Mouse (Mus musculus): Measurements from ENCODE around the gene Zfp398. TPM values are rescaled to one million over a fixed set of nuclear protein-coding genes. Genes with fewer than 3 reads are reported as not detected.

Gene Zfp398
- polyA plus RNA-seq, 1 experiment from 2014 or later, result 18.6 TPM

GRCm38 (mm10) chr6:47819626-47820325 is 15.7 kb upstream of the Zfp398 start:
- Histone ChIP-seq H3K27ac (peak overlapping the region; percentile 32; the same call in 1 of the 2 replicates), H3K4me1 (replicated peaks; ENCODE audit: control insufficient read depth, insufficient read depth, low read length) (no peaks in the 10 kb centered on the region), H3K4me3 (replicated peaks; ENCODE audit: low read length) (no peak overlapping the region), H3K36me3 (replicated peaks; ENCODE audit: control insufficient read depth, insufficient read depth) (peaks cover 76% of the 10 kb centered on the region), H3K9ac (no peak overlapping the region), H3K4me2 (replicated peaks) (no peak overlapping the region), H3K9me3 (ENCODE audit: control insufficient read depth, low read length) (no peaks in the 10 kb centered on the region), H3K27me3 (ENCODE audit: control insufficient read depth, insufficient read depth, low read length) (no peaks in the 10 kb centered on the region)
- DNase-seq (ENCODE audit: low spot score) (no peak), ATAC-seq (ENCODE audit: low FRiP score) (no peak)
- WGBS, result 93% methylated on average over 23 of the region's 23 CpGs

- H3K36me3 ChIP-seq (replicated peaks; ENCODE audit: control insufficient read depth, insufficient read depth), result peaks cover 90% of the 10 kb centered on the region
- H3K4me2 ChIP-seq (replicated peaks), result no peak overlapping the region
- H3K4me1 ChIP-seq (replicated peaks; ENCODE audit: control insufficient read depth, insufficient read depth, low read length), result no peaks in the 10 kb centered on the region
- no peak for ATAC-seq (ENCODE audit: low FRiP score)
- H3K4me3 ChIP-seq (replicated peaks; ENCODE audit: low read length), result no peak overlapping the region
- no peaks in the 10 kb centered on the region for H3K9me3 ChIP-seq (ENCODE audit: control insufficient read depth, low read length)
- H3K27ac ChIP-seq, result no peak overlapping the region
- WGBS, result 94% methylated on average over 5 of the region's 5 CpGs
- H3K27me3 ChIP-seq (ENCODE audit: control insufficient read depth, insufficient read depth, low read length), result no peaks in the 10 kb centered on the region
- no peak for DNase-seq (ENCODE audit: low spot score)
- H3K9ac ChIP-seq, result no peak overlapping the region
These were observed 14.2 kb upstream of the Zfp398 start for GRCm38 (mm10) chr6:47821236-47821635.

GRCm38 (mm10) chr6:47821776-47822175 is 13.7 kb upstream of the Zfp398 start:
- H3K9me3 ChIP-seq (ENCODE audit: control insufficient read depth, low read length), result no peaks in the 10 kb centered on the region
- 95% methylated on average over 6 of the region's 6 CpGs for WGBS
- H3K27ac ChIP-seq, result no peak overlapping the region
- H3K4me3 ChIP-seq (replicated peaks; ENCODE audit: low read length), result no peak overlapping the region
- no peak overlapping the region for H3K9ac ChIP-seq
- ATAC-seq (ENCODE audit: low FRiP score) (no peak), DNase-seq (ENCODE audit: low spot score) (no peak)
- H3K36me3 ChIP-seq (replicated peaks; ENCODE audit: control insufficient read depth, insufficient read depth), result peaks cover 95% of the 10 kb centered on the region
- H3K27me3 ChIP-seq (ENCODE audit: control insufficient read depth, insufficient read depth, low read length), result no peaks in the 10 kb centered on the region
- H3K4me1 ChIP-seq (replicated peaks; ENCODE audit: control insufficient read depth, insufficient read depth, low read length), result no peaks in the 10 kb centered on the region
- H3K4me2 ChIP-seq (replicated peaks), result no peak overlapping the region

- no peak overlapping the region for H3K27ac ChIP-seq
- H3K4me1 ChIP-seq (replicated peaks; ENCODE audit: control insufficient read depth, insufficient read depth, low read length), result peaks cover 6% of the 10 kb centered on the region; the same call in 1 of the 2 replicates
- peaks cover 74% of the 10 kb centered on the region for H3K36me3 ChIP-seq (replicated peaks; ENCODE audit: control insufficient read depth, insufficient read depth)
- ATAC-seq (ENCODE audit: low FRiP score) (no peak), DNase-seq (ENCODE audit: low spot score) (no peak)
- H3K9me3 ChIP-seq (ENCODE audit: control insufficient read depth, low read length), result no peaks in the 10 kb centered on the region
- WGBS, result 73% methylated on average over 2 of the region's 2 CpGs
- H3K27me3 ChIP-seq (ENCODE audit: control insufficient read depth, insufficient read depth, low read length), result no peaks in the 10 kb centered on the region
- no peak overlapping the region for H3K4me3 ChIP-seq (replicated peaks; ENCODE audit: low read length)
- H3K4me2 ChIP-seq (replicated peaks), result no peak overlapping the region
- no peak overlapping the region for H3K9ac ChIP-seq
These were observed 11.2 kb upstream of the Zfp398 start for GRCm38 (mm10) chr6:47824241-47824640.

- Histone ChIP-seq H3K4me1 (replicated peaks; ENCODE audit: control insufficient read depth, insufficient read depth, low read length) (peaks cover 9% of the 10 kb centered on the region; the same call in 1 of the 2 replicates), H3K27me3 (ENCODE audit: control insufficient read depth, insufficient read depth, low read length) (no peaks in the 10 kb centered on the region), H3K36me3 (replicated peaks; ENCODE audit: control insufficient read depth, insufficient read depth) (peaks cover 43% of the 10 kb centered on the region), H3K27ac (no peak overlapping the region), H3K9ac (no peak overlapping the region), H3K4me3 (replicated peaks; ENCODE audit: low read length) (no peak overlapping the region), H3K9me3 (ENCODE audit: control insufficient read depth, low read length) (no peaks in the 10 kb centered on the region), H3K4me2 (replicated peaks) (no peak overlapping the region)
- DNase-seq (ENCODE audit: low spot score), result no peak
- ATAC-seq (ENCODE audit: low FRiP score), result no peak
- WGBS, result 91% methylated on average over 4 of the region's 4 CpGs
These were observed 8.0 kb upstream of the Zfp398 start for GRCm38 (mm10) chr6:47827462-47827861.

GRCm38 (mm10) chr6:47828950-47829349 is 6.5 kb upstream of the Zfp398 start:
- H3K36me3 ChIP-seq (replicated peaks; ENCODE audit: control insufficient read depth, insufficient read depth), result peaks cover 28% of the 10 kb centered on the region
- ATAC-seq (ENCODE audit: low FRiP score), result no peak
- H3K4me2 ChIP-seq (replicated peaks), result peak overlapping the region; percentile 60
- H3K9ac ChIP-seq, result peak overlapping the region; percentile 84
- H3K4me3 ChIP-seq (replicated peaks; ENCODE audit: low read length), result peak overlapping the region; percentile 77
- no peaks in the 10 kb centered on the region for H3K9me3 ChIP-seq (ENCODE audit: control insufficient read depth, low read length)
- 24% methylated on average over 1 of the region's 1 CpGs for WGBS
- H3K4me1 ChIP-seq (replicated peaks; ENCODE audit: control insufficient read depth, insufficient read depth, low read length), result peaks cover 9% of the 10 kb centered on the region; the same call in 1 of the 2 replicates
- H3K27ac ChIP-seq, result 0 out of 2 replicates have a peak overlapping the region, but pooled peaks have one; percentile 94
- no peaks in the 10 kb centered on the region for H3K27me3 ChIP-seq (ENCODE audit: control insufficient read depth, insufficient read depth, low read length)
- peak; percentile 61 for DNase-seq (ENCODE audit: low spot score)

- H3K4me3 ChIP-seq (replicated peaks; ENCODE audit: low read length), result peak within 1 kb of the TSS; percentile 77
- H3K4me1 ChIP-seq (replicated peaks; ENCODE audit: control insufficient read depth, insufficient read depth, low read length), result peaks cover 9% of the 10 kb centered on the region; the same call in 1 of the 2 replicates
- peak within 1 kb of the TSS; percentile 84 for H3K9ac ChIP-seq
- H3K4me2 ChIP-seq (replicated peaks), result peak within 1 kb of the TSS; percentile 60
- peaks cover 13% of the 10 kb centered on the region for H3K36me3 ChIP-seq (replicated peaks; ENCODE audit: control insufficient read depth, insufficient read depth)
- peak within 1 kb of the TSS; percentile 94 for H3K27ac ChIP-seq
- no peaks in the 10 kb centered on the region for H3K9me3 ChIP-seq (ENCODE audit: control insufficient read depth, low read length)
- peak; percentile 94 for DNase-seq (ENCODE audit: low spot score)
- 2% methylated on average over 59 of the region's 64 CpGs for WGBS
- ATAC-seq (ENCODE audit: low FRiP score), result peak; percentile 95
- H3K27me3 ChIP-seq (ENCODE audit: control insufficient read depth, insufficient read depth, low read length), result no peaks in the 10 kb centered on the region
These were observed 5.1 kb upstream of the Zfp398 start, which contains the start of gene Zfp786 for GRCm38 (mm10) chr6:47830104-47831078. Zfp786 (minus strand) TSS chr6:47830867.

GRCm38 (mm10) chr6:47832220-47832619 is 3.2 kb upstream of the Zfp398 start:
- H3K27me3 ChIP-seq (ENCODE audit: control insufficient read depth, insufficient read depth, low read length), result no peaks in the 10 kb centered on the region
- no peaks in the 10 kb centered on the region for H3K36me3 ChIP-seq (replicated peaks; ENCODE audit: control insufficient read depth, insufficient read depth)
- no peak for DNase-seq (ENCODE audit: low spot score)
- 85% methylated on average over 1 of the region's 1 CpGs for WGBS
- no peak overlapping the region for H3K9ac ChIP-seq
- ATAC-seq (ENCODE audit: low FRiP score), result no peak
- H3K4me2 ChIP-seq (replicated peaks), result no peak overlapping the region
- H3K4me3 ChIP-seq (replicated peaks; ENCODE audit: low read length), result no peak overlapping the region
- H3K27ac ChIP-seq, result no peak overlapping the region
- no peaks in the 10 kb centered on the region for H3K9me3 ChIP-seq (ENCODE audit: control insufficient read depth, low read length)
- peaks cover 15% of the 10 kb centered on the region; the same call in 1 of the 2 replicates for H3K4me1 ChIP-seq (replicated peaks; ENCODE audit: control insufficient read depth, insufficient read depth, low read length)

GRCm38 (mm10) chr6:47835984-47836521 is 592 bp downstream of the Zfp398 start:
- DNase-seq (ENCODE audit: low spot score) (peak; percentile 57), ATAC-seq (ENCODE audit: low FRiP score) (peak; percentile 76)
- Histone ChIP-seq H3K27ac (peak overlapping the region; percentile 96), H3K9ac (peak overlapping the region; percentile 95), H3K4me3 (replicated peaks; ENCODE audit: low read length) (peak overlapping the region; percentile 89), H3K36me3 (replicated peaks; ENCODE audit: control insufficient read depth, insufficient read depth) (peaks cover 11% of the 10 kb centered on the region), H3K4me2 (replicated peaks) (peak overlapping the region; percentile 63), H3K9me3 (ENCODE audit: control insufficient read depth, low read length) (no peaks in the 10 kb centered on the region), H3K27me3 (ENCODE audit: control insufficient read depth, insufficient read depth, low read length) (no peaks in the 10 kb centered on the region), H3K4me1 (replicated peaks; ENCODE audit: control insufficient read depth, insufficient read depth, low read length) (peaks cover 13% of the 10 kb centered on the region; the same call in 1 of the 2 replicates)
- under 1% methylated on average over 49 of the region's 49 CpGs for WGBS
